Mouse (Mus musculus): Measurements from ENCODE around the gene Slc17a3. TPM values are rescaled to one million over a fixed set of nuclear protein-coding genes. Genes with fewer than 3 reads are reported as not detected.

The Slc17a3 gene
- polyA plus RNA-seq, 1 experiment from 2014 or later = not detected

GRCm38 (mm10) chr13:23867405-23867804 lies 28.2 kb downstream of the Slc17a3 start, which contains the start of gene Slc17a1:
Slc17a1 (plus strand) TSS chr13:23867750.
- no peak within 1 kb of the TSS for H3K4me2 ChIP-seq
- no peak within 1 kb of the TSS for H3K27ac ChIP-seq (ENCODE audit: low read depth, low read length)
- DNase-seq (ENCODE audit: low spot score, missing footprints) = no peak
- no peak within 1 kb of the TSS for H3K4me3 ChIP-seq (ENCODE audit: low read depth, low read length)
- no peak for ATAC-seq (ENCODE audit: low FRiP score)
- H3K4me1 ChIP-seq (ENCODE audit: control insufficient read depth, insufficient read depth, low read length) = no peaks in the 10 kb centered on the region
- 90% methylated on average over 7 of the region's 7 CpGs for WGBS
- no peak within 1 kb of the TSS for H3K9ac ChIP-seq (ENCODE audit: low read length)
- no peaks in the 10 kb centered on the region for H3K9me3 ChIP-seq (ENCODE audit: control insufficient read depth, low read length)
- H3K36me3 ChIP-seq (ENCODE audit: control insufficient read depth, insufficient read depth, low read length) = no peaks in the 10 kb centered on the region
- H3K27me3 ChIP-seq (ENCODE audit: control insufficient read depth, insufficient read depth, low read length) = no peaks in the 10 kb centered on the region

- 92% methylated on average over 8 of the region's 8 CpGs for WGBS
- Histone ChIP-seq H3K9ac (ENCODE audit: low read length) (no peak overlapping the region), H3K9me3 (ENCODE audit: control insufficient read depth, low read length) (no peaks in the 10 kb centered on the region), H3K4me2 (no peak overlapping the region), H3K27ac (ENCODE audit: low read depth, low read length) (no peak overlapping the region), H3K36me3 (ENCODE audit: control insufficient read depth, insufficient read depth, low read length) (no peaks in the 10 kb centered on the region), H3K27me3 (ENCODE audit: control insufficient read depth, insufficient read depth, low read length) (no peaks in the 10 kb centered on the region), H3K4me1 (ENCODE audit: control insufficient read depth, insufficient read depth, low read length) (no peaks in the 10 kb centered on the region), H3K4me3 (ENCODE audit: low read depth, low read length) (no peak overlapping the region)
- no peak for DNase-seq (ENCODE audit: low spot score, missing footprints)
- ATAC-seq (ENCODE audit: low FRiP score) = no peak
Observed at GRCm38 (mm10) chr13:23868790-23869533, 29.7 kb downstream of the Slc17a3 start.

GRCm38 (mm10) chr13:23869996-23870395 lies 30.8 kb downstream of the Slc17a3 start:
- WGBS = 79% methylated on average over 3 of the region's 3 CpGs
- no peaks in the 10 kb centered on the region for H3K36me3 ChIP-seq (ENCODE audit: control insufficient read depth, insufficient read depth, low read length)
- no peaks in the 10 kb centered on the region for H3K4me1 ChIP-seq (ENCODE audit: control insufficient read depth, insufficient read depth, low read length)
- no peak overlapping the region for H3K27ac ChIP-seq (ENCODE audit: low read depth, low read length)
- H3K4me2 ChIP-seq = no peak overlapping the region
- ATAC-seq (ENCODE audit: low FRiP score) = no peak
- no peak overlapping the region for H3K4me3 ChIP-seq (ENCODE audit: low read depth, low read length)
- no peaks in the 10 kb centered on the region for H3K27me3 ChIP-seq (ENCODE audit: control insufficient read depth, insufficient read depth, low read length)
- no peaks in the 10 kb centered on the region for H3K9me3 ChIP-seq (ENCODE audit: control insufficient read depth, low read length)
- H3K9ac ChIP-seq (ENCODE audit: low read length) = no peak overlapping the region
- DNase-seq (ENCODE audit: low spot score, missing footprints) = no peak

- Histone ChIP-seq H3K4me3 (ENCODE audit: low read depth, low read length) (no peak overlapping the region), H3K4me2 (no peak overlapping the region), H3K36me3 (ENCODE audit: control insufficient read depth, insufficient read depth, low read length) (no peaks in the 10 kb centered on the region), H3K9ac (ENCODE audit: low read length) (no peak overlapping the region), H3K4me1 (ENCODE audit: control insufficient read depth, insufficient read depth, low read length) (no peaks in the 10 kb centered on the region), H3K9me3 (ENCODE audit: control insufficient read depth, low read length) (no peaks in the 10 kb centered on the region), H3K27me3 (ENCODE audit: control insufficient read depth, insufficient read depth, low read length) (no peaks in the 10 kb centered on the region), H3K27ac (ENCODE audit: low read depth, low read length) (no peak overlapping the region)
- ATAC-seq (ENCODE audit: low FRiP score) (no peak), DNase-seq (ENCODE audit: low spot score, missing footprints) (no peak)
- WGBS = 86% methylated on average over 5 of the region's 5 CpGs
Observed at GRCm38 (mm10) chr13:23873141-23873540, 33.9 kb downstream of the Slc17a3 start.

GRCm38 (mm10) chr13:23879106-23879505 lies 39.9 kb downstream of the Slc17a3 start:
- H3K9ac ChIP-seq (ENCODE audit: low read length) = no peak overlapping the region
- H3K4me1 ChIP-seq (ENCODE audit: control insufficient read depth, insufficient read depth, low read length) = no peaks in the 10 kb centered on the region
- H3K27me3 ChIP-seq (ENCODE audit: control insufficient read depth, insufficient read depth, low read length) = no peaks in the 10 kb centered on the region
- ATAC-seq (ENCODE audit: low FRiP score) (no peak), DNase-seq (ENCODE audit: low spot score, missing footprints) (no peak)
- H3K4me3 ChIP-seq (ENCODE audit: low read depth, low read length) = no peak overlapping the region
- H3K4me2 ChIP-seq = no peak overlapping the region
- 84% methylated on average over 3 of the region's 3 CpGs for WGBS
- H3K36me3 ChIP-seq (ENCODE audit: control insufficient read depth, insufficient read depth, low read length) = no peaks in the 10 kb centered on the region
- H3K9me3 ChIP-seq (ENCODE audit: control insufficient read depth, low read length) = no peaks in the 10 kb centered on the region
- no peak overlapping the region for H3K27ac ChIP-seq (ENCODE audit: low read depth, low read length)

GRCm38 (mm10) chr13:23879636-23880035 lies 40.4 kb downstream of the Slc17a3 start:
- H3K27ac ChIP-seq (ENCODE audit: low read depth, low read length) = no peak overlapping the region
- no peak overlapping the region for H3K9ac ChIP-seq (ENCODE audit: low read length)
- H3K4me2 ChIP-seq = no peak overlapping the region
- H3K36me3 ChIP-seq (ENCODE audit: control insufficient read depth, insufficient read depth, low read length) = no peaks in the 10 kb centered on the region
- no peaks in the 10 kb centered on the region for H3K27me3 ChIP-seq (ENCODE audit: control insufficient read depth, insufficient read depth, low read length)
- no peak for ATAC-seq (ENCODE audit: low FRiP score)
- no peaks in the 10 kb centered on the region for H3K9me3 ChIP-seq (ENCODE audit: control insufficient read depth, low read length)
- no peak overlapping the region for H3K4me3 ChIP-seq (ENCODE audit: low read depth, low read length)
- 92% methylated on average over 5 of the region's 5 CpGs for WGBS
- no peak for DNase-seq (ENCODE audit: low spot score, missing footprints)
- no peaks in the 10 kb centered on the region for H3K4me1 ChIP-seq (ENCODE audit: control insufficient read depth, insufficient read depth, low read length)

- ATAC-seq (ENCODE audit: low FRiP score) (peak; percentile 42; the same call in 1 of the 2 replicates), DNase-seq (ENCODE audit: low spot score, missing footprints) (no peak)
- Histone ChIP-seq H3K4me2 (no peak overlapping the region), H3K27ac (ENCODE audit: low read depth, low read length) (no peak overlapping the region), H3K9ac (ENCODE audit: low read length) (no peak overlapping the region), H3K9me3 (ENCODE audit: control insufficient read depth, low read length) (no peaks in the 10 kb centered on the region), H3K4me1 (ENCODE audit: control insufficient read depth, insufficient read depth, low read length) (no peaks in the 10 kb centered on the region), H3K36me3 (ENCODE audit: control insufficient read depth, insufficient read depth, low read length) (no peaks in the 10 kb centered on the region), H3K4me3 (ENCODE audit: low read depth, low read length) (no peak overlapping the region), H3K27me3 (ENCODE audit: control insufficient read depth, insufficient read depth, low read length) (no peaks in the 10 kb centered on the region)
- WGBS = 36% methylated on average over 2 of the region's 2 CpGs
Observed at GRCm38 (mm10) chr13:23885540-23885939, 46.3 kb downstream of the Slc17a3 start.

- ATAC-seq (ENCODE audit: low FRiP score) (no peak), DNase-seq (ENCODE audit: low spot score, missing footprints) (no peak)
- no peaks in the 10 kb centered on the region for H3K4me1 ChIP-seq (ENCODE audit: control insufficient read depth, insufficient read depth, low read length)
- 86% methylated on average over 3 of the region's 3 CpGs for WGBS
- no peak overlapping the region for H3K27ac ChIP-seq (ENCODE audit: low read depth, low read length)
- no peaks in the 10 kb centered on the region for H3K9me3 ChIP-seq (ENCODE audit: control insufficient read depth, low read length)
- no peak overlapping the region for H3K4me3 ChIP-seq (ENCODE audit: low read depth, low read length)
- no peaks in the 10 kb centered on the region for H3K36me3 ChIP-seq (ENCODE audit: control insufficient read depth, insufficient read depth, low read length)
- no peak overlapping the region for H3K4me2 ChIP-seq
- H3K27me3 ChIP-seq (ENCODE audit: control insufficient read depth, insufficient read depth, low read length) = no peaks in the 10 kb centered on the region
- H3K9ac ChIP-seq (ENCODE audit: low read length) = no peak overlapping the region
Observed at GRCm38 (mm10) chr13:23887026-23887725, 47.9 kb downstream of the Slc17a3 start.

GRCm38 (mm10) chr13:23889011-23889605 lies 49.9 kb downstream of the Slc17a3 start:
- Histone ChIP-seq H3K4me2 (no peak overlapping the region), H3K4me1 (ENCODE audit: control insufficient read depth, insufficient read depth, low read length) (peaks cover 7% of the 10 kb centered on the region; the same call in 1 of the 2 replicates), H3K27me3 (ENCODE audit: control insufficient read depth, insufficient read depth, low read length) (no peaks in the 10 kb centered on the region), H3K4me3 (ENCODE audit: low read depth, low read length) (no peak overlapping the region), H3K9me3 (ENCODE audit: control insufficient read depth, low read length) (no peaks in the 10 kb centered on the region), H3K36me3 (ENCODE audit: control insufficient read depth, insufficient read depth, low read length) (no peaks in the 10 kb centered on the region), H3K27ac (ENCODE audit: low read depth, low read length) (no peak overlapping the region), H3K9ac (ENCODE audit: low read length) (no peak overlapping the region)
- ATAC-seq (ENCODE audit: low FRiP score) (no peak), DNase-seq (ENCODE audit: low spot score, missing footprints) (no peak)
- 79% methylated on average over 6 of the region's 6 CpGs for WGBS
